Mouse (Mus musculus) ES-Bruce4 (cell line): ENCODE measurements around the gene Urm1. TPM values are rescaled to one million over a fixed set of nuclear protein-coding genes. Genes with fewer than 3 reads are reported as not detected.
"Not testable (repeated sequence)": the region's sequence is repeated elsewhere in the genome, so short reads cannot be mapped to it uniquely, and the experiment has no call there.

Source experiments
- H3K27ac ChIP-seq: 2 replicates; pipeline ENCODE4 v1.5.1; 2012; ENCODE audit warnings: low read length, inconsistent platforms; ENCODE audit not compliant: insufficient read depth
- H3K27me3 ChIP-seq: 2 replicates; pipeline ENCODE4 v1.6.1; 2012; ENCODE audit warnings: mild to moderate bottlenecking, low read length, inconsistent platforms; ENCODE audit not compliant: control insufficient read depth, poor library complexity, insufficient read depth, severe bottlenecking
- H3K36me3 ChIP-seq: 2 replicates; pipeline ENCODE4 v1.6.1; 2012; ENCODE audit warnings: inconsistent platforms, mild to moderate bottlenecking, low read length, moderate library complexity; ENCODE audit not compliant: control insufficient read depth, poor library complexity, insufficient read depth, severe bottlenecking
- H3K4me1 ChIP-seq: one replicate; pipeline ENCODE4 v1.8.1; 2011; ENCODE audit warnings: low read length; ENCODE audit not compliant: control insufficient read depth, insufficient read depth
- H3K4me3 ChIP-seq: 2 replicates; pipeline ENCODE4 v1.5.1; 2011; ENCODE audit warnings: low read depth, mild to moderate bottlenecking, low read length
- H3K9ac ChIP-seq: 2 replicates; pipeline ENCODE4 v1.6.1; 2012; ENCODE audit warnings: low read depth, mild to moderate bottlenecking, inconsistent platforms; ENCODE audit not compliant: poor library complexity, severe bottlenecking
- H3K9me3 ChIP-seq: replicated peaks from 2 replicates; pipeline ENCODE4 v1.6.1; 2012; ENCODE audit warnings: mild to moderate bottlenecking, low read length, inconsistent platforms; ENCODE audit not compliant: control insufficient read depth, poor library complexity, insufficient read depth, severe bottlenecking
- CTCF ChIP-seq: IDR thresholded peaks from one replicate; pipeline ENCODE4 v1.8.1; 2011; ENCODE audit warnings: low read depth, low read length
- EP300 ChIP-seq: IDR thresholded peaks from 2 replicates; pipeline ENCODE4 v1.6.1; 2011; ENCODE audit warnings: low read depth, low read length; ENCODE audit not compliant: insufficient read depth
- POLR2A ChIP-seq: IDR thresholded peaks from one replicate; pipeline ENCODE4 v1.8.1; 2011; ENCODE audit warnings: low read length; ENCODE audit not compliant: insufficient read depth
- polyA plus RNA-seq: library from polyadenylated mRNA; stranded (reverse); fragments of >200 nt; gene quantifications from 2 replicates; pipeline ENCODE4 v1.2.4, GENCODE M21; 2011; ENCODE audit warnings: low read depth; ENCODE audit not compliant: missing spikeins, insufficient read depth, insufficient read length

Gene Urm1
- polyA plus RNA-seq, 1 experiment = 32.8 TPM

- Histone ChIP-seq H3K4me3 (no peak overlapping the region), H3K27ac (no peak overlapping the region), H3K36me3 (no peaks in the 10 kb centered on the region), H3K9me3 (no peaks in the 10 kb centered on the region), H3K4me1 (peaks cover 2% of the 10 kb centered on the region), H3K9ac (no peak overlapping the region), H3K27me3 (no peaks in the 10 kb centered on the region)
- TF ChIP-seq CTCF = no peak
These were observed 52.9 kb downstream of the Urm1 start for GRCm38 (mm10) chr2:29872581-29873295.

GRCm38 (mm10) chr2:29873801-29874200, 53.9 kb downstream of the Urm1 start:
- Histone ChIP-seq H3K9me3 (no peaks in the 10 kb centered on the region), H3K27me3 (no peaks in the 10 kb centered on the region), H3K4me1 (peaks cover 2% of the 10 kb centered on the region), H3K27ac (no peak overlapping the region), H3K4me3 (no peak overlapping the region), H3K9ac (no peak overlapping the region), H3K36me3 (no peaks in the 10 kb centered on the region)
- TF ChIP-seq POLR2A = no peak
- TF ChIP-seq EP300 = no peak
- TF ChIP-seq CTCF = no peak

GRCm38 (mm10) chr2:29878061-29878460, 58.2 kb downstream of the Urm1 start:
- TF ChIP-seq CTCF = no peak
- no peak for TF ChIP-seq EP300
- TF ChIP-seq POLR2A = no peak
- H3K4me1 ChIP-seq = peaks cover 2% of the 10 kb centered on the region
- no peaks in the 10 kb centered on the region for H3K27me3 ChIP-seq
- no peaks in the 10 kb centered on the region for H3K36me3 ChIP-seq
- H3K4me3 ChIP-seq = no peak overlapping the region
- H3K27ac ChIP-seq = no peak overlapping the region
- 0 out of 2 replicates have a peak, but pooled peaks cover 2% of the 10 kb centered on the region for H3K9me3 ChIP-seq
- H3K9ac ChIP-seq = no peak overlapping the region

GRCm38 (mm10) chr2:29879191-29879590, 59.3 kb downstream of the Urm1 start:
- H3K9ac ChIP-seq = no peak overlapping the region
- H3K4me1 ChIP-seq = peaks cover 2% of the 10 kb centered on the region
- H3K9me3 ChIP-seq = 0 out of 2 replicates have a peak, but pooled peaks cover 2% of the 10 kb centered on the region
- H3K4me3 ChIP-seq = no peak overlapping the region
- TF ChIP-seq EP300 (no peak), POLR2A (no peak), CTCF (no peak)
- no peaks in the 10 kb centered on the region for H3K27me3 ChIP-seq
- no peaks in the 10 kb centered on the region for H3K36me3 ChIP-seq
- H3K27ac ChIP-seq = no peak overlapping the region

- no peaks in the 10 kb centered on the region for H3K27me3 ChIP-seq
- H3K27ac ChIP-seq = no peak overlapping the region
- TF ChIP-seq CTCF (no peak), POLR2A (no peak), EP300 (no peak)
- H3K9ac ChIP-seq = no peak overlapping the region
- H3K9me3 ChIP-seq = 0 out of 2 replicates have a peak, but pooled peaks cover 2% of the 10 kb centered on the region
- H3K4me1 ChIP-seq = peaks cover 2% of the 10 kb centered on the region
- no peaks in the 10 kb centered on the region for H3K36me3 ChIP-seq
- H3K4me3 ChIP-seq = no peak overlapping the region
These were observed 60.3 kb downstream of the Urm1 start for GRCm38 (mm10) chr2:29879964-29880830.

GRCm38 (mm10) chr2:29886659-29887292, 66.9 kb downstream of the Urm1 start:
- H3K9me3 ChIP-seq, H3K36me3 ChIP-seq, H3K4me1 ChIP-seq, H3K4me3 ChIP-seq, H3K9ac ChIP-seq, H3K27me3 ChIP-seq, H3K27ac ChIP-seq: not testable (repeated sequence)
